Comparison of ENCODE assay signal across 15 mouse cellular contexts in genomic region chr11:87309329-87310074, GRCm38 (mm10). TPM values are rescaled to one million over a fixed set of nuclear protein-coding genes. Genes with fewer than 3 reads are reported as not detected.
DNase-seq lines count a peak whose midpoint lies in the region; ATAC-seq lines count a peak whose summit lies in the region.
"Had no signal": no experiment of that assay in that cellular context is flagged by ENCODE, and none has a peak within 500 bp of the region (broad histone marks: within the 10 kb centered on the region; RNA-seq: fewer than 3 reads in every experiment).

No protein-coding gene starts in this region.

- no peaks in the 10 kb centered on the region for H3K27me3 ChIP-seq in heart, embryonic 13.5 days (replicated peaks)
- H3K27me3 ChIP-seq: forebrain, embryonic 15.5 days; hindbrain, embryonic 15.5 days had no signal

- peaks cover 33% of the 10 kb centered on the region for H3K4me1 ChIP-seq in heart, embryonic 13.5 days
- H3K4me1 ChIP-seq: hindbrain, embryonic 15.5 days; limb, embryonic 10.5 days had no signal

- no peak for DNase-seq in heart, postnatal 14 days
- DNase-seq in 3T3-L1 (ENCODE audit: low read depth, low spot score) (peak; percentile 92), NIH3T3 (ENCODE audit: low read depth) (peak; percentile 84), liver (peak; percentile 54)
- no peak for DNase-seq in spleen, adult 12 weeks (ENCODE audit: low spot score)
- no peak for DNase-seq in neural tube, embryonic 10.5 days (ENCODE audit: extremely low spot score, low spot score)
- no peak for DNase-seq in thymus, adult 18-20 months
- DNase-seq: embryo, embryonic 11 days; kidney, postnatal 25 days; thymus, postnatal 14 days had no signal

- no peak for ATAC-seq in heart, embryonic 13.5 days (ENCODE audit: extremely low read depth, insufficient number of reproducible peaks, low FRiP score, low TSS enrichment)
- ATAC-seq: forebrain, embryonic 15.5 days had no signal

- H3K9me3 ChIP-seq in heart, embryonic 13.5 days: no peaks in the 10 kb centered on the region
- H3K9me3 ChIP-seq: forebrain, embryonic 15.5 days; hindbrain, embryonic 15.5 days; limb, embryonic 10.5 days; megakaryocyte, embryonic 14.5 days had no signal

- peak overlapping the region; percentile 85 for H3K27ac ChIP-seq in heart, embryonic 13.5 days (replicated peaks)
- H3K27ac ChIP-seq: forebrain, embryonic 15.5 days; hindbrain, embryonic 15.5 days; limb, embryonic 10.5 days had no signal

- H3K36me3 ChIP-seq in heart, embryonic 13.5 days: no peaks in the 10 kb centered on the region
- H3K36me3 ChIP-seq: forebrain, embryonic 15.5 days; hindbrain, embryonic 15.5 days; limb, embryonic 10.5 days had no signal

- WGBS in heart, embryonic 13.5 days: 23% methylated on average over 8 of the region's 8 CpGs

- peak overlapping the region; percentile 64; the same call in 1 of the 2 replicates for H3K9ac ChIP-seq in heart, embryonic 13.5 days
- H3K9ac ChIP-seq: forebrain, embryonic 15.5 days; hindbrain, embryonic 15.5 days had no signal

- intact Hi-C loops in heart, postnatal 14 days (cut with DNase I): no loop called here

- H3K4me2 ChIP-seq in heart, embryonic 13.5 days: peak overlapping the region; percentile 42
- H3K4me2 ChIP-seq: forebrain, embryonic 15.5 days; hindbrain, embryonic 15.5 days had no signal

- H3K4me3 ChIP-seq in heart, embryonic 13.5 days: no peak overlapping the region
- H3K4me3 ChIP-seq: forebrain, embryonic 15.5 days; hindbrain, embryonic 15.5 days; limb, embryonic 10.5 days; megakaryocyte, embryonic 14.5 days had no signal

RNA-seq across cellular contexts. Expression of gene Ppm1e, which starts 49.3 kb away (rescaled TPM):
- polyA plus RNA-seq in heart, embryonic 13.5 days (2015; fragmentation: Nextera tagmentation; extraction: Ambion mirVana): 3.4 TPM in 2 replicates
- total RNA-seq in heart, postnatal 14 days (2021): 10 to 100 TPM; 12.0 to 14.7 TPM

Comparison
In these comparisons a context has a peak if more than half of its experiments do, and no peak if none do; other contexts are left out.
1. DNase-seq: peak in 3T3-L1 (single experiment), NIH3T3 (single experiment) and liver (single experiment); none in heart, postnatal 14 days (0 of 2), spleen, adult 12 weeks (single experiment), neural tube, embryonic 10.5 days (single experiment) and thymus, adult 18-20 months (0 of 2).